Mouse (Mus musculus): Measurements from ENCODE around the gene Hipk4. TPM values are rescaled to one million over a fixed set of nuclear protein-coding genes. Genes with fewer than 3 reads are reported as not detected.

Gene Hipk4
- total and polyA plus RNA-seq, 2 experiments from 2014 or later: 0.88 to 1.8 TPM

DNA sequence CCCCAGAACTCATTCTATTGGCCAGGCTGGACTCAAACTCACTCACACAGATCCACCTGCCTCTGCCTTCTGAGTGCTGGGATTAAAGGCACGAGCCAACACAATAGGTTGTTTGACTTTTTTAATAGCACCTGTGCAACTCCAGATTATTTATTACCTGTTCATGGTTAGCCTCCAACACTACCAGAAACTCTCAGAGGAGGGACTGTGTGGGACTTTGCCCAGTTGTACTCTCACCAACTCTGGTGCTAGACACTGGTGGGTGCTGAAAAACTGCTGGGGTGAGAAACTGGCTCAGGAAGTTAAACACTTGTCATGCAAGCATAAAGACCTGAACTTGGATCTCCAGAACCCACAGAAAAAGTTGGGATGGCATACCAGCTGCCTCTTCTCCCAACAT lies 43.3 kb upstream of the Hipk4 start:
- Histone ChIP-seq H3K4me2 (ENCODE audit: low read depth, low read length, poor library complexity, severe bottlenecking) (no peak overlapping the region), H3K27me3 (ENCODE audit: insufficient read depth, low read length) (no peaks in the 10 kb centered on the region), H3K4me3 (ENCODE audit: low read depth, low read length) (no peak overlapping the region), H3K27ac (ENCODE audit: low read depth, low read length) (no peak overlapping the region), H3K9me3 (ENCODE audit: low read length) (no peaks in the 10 kb centered on the region), H3K4me1 (ENCODE audit: insufficient read depth, low read length) (no peaks in the 10 kb centered on the region), H3K9ac (replicated peaks; ENCODE audit: low read length, poor library complexity, severe bottlenecking) (no peak overlapping the region), H3K36me3 (ENCODE audit: insufficient read depth, low read length) (0 out of 2 replicates have a peak, but pooled peaks cover 3% of the 10 kb centered on the region)
- DNase-seq (ENCODE audit: low spot score) (no peak), ATAC-seq (ENCODE audit: low FRiP score) (no peak)
- no peak for TF ChIP-seq CTCF (IDR thresholded peaks at IDR 0.05)
- 73% methylated on average over 1 of the region's 1 CpGs for WGBS

DNA sequence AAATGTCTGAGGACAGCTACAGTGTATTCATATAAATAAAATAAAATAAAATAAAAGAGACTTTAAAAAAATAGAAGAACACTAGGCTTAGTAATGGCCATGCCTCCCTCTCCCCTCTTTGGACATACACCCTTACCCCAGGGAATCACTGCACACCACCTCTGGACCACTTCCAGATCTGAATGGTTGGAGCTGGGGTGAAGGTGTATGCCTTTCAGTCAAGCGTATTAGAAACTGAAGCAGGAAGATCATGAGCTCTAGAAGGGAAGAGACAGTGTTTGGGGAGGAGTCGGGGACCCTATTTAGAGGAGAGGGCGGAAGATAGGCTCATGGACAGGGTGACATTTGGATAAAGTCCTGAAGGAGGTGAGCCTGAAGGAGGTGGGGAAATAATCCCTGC lies 42.6 kb upstream of the Hipk4 start:
- DNase-seq (ENCODE audit: low spot score) (no peak), ATAC-seq (ENCODE audit: low FRiP score) (no peak)
- no peaks in the 10 kb centered on the region for H3K27me3 ChIP-seq (ENCODE audit: insufficient read depth, low read length)
- H3K9ac ChIP-seq (replicated peaks; ENCODE audit: low read length, poor library complexity, severe bottlenecking): no peak overlapping the region
- H3K36me3 ChIP-seq (ENCODE audit: insufficient read depth, low read length): 0 out of 2 replicates have a peak, but pooled peaks cover 3% of the 10 kb centered on the region
- no peak overlapping the region for H3K27ac ChIP-seq (ENCODE audit: low read depth, low read length)
- WGBS: 75% methylated on average over 3 of the region's 3 CpGs
- H3K9me3 ChIP-seq (ENCODE audit: low read length): no peaks in the 10 kb centered on the region
- H3K4me2 ChIP-seq (ENCODE audit: low read depth, low read length, poor library complexity, severe bottlenecking): no peak overlapping the region
- no peak for TF ChIP-seq CTCF (IDR thresholded peaks at IDR 0.05)
- H3K4me3 ChIP-seq (ENCODE audit: low read depth, low read length): no peak overlapping the region
- no peaks in the 10 kb centered on the region for H3K4me1 ChIP-seq (ENCODE audit: insufficient read depth, low read length)

DNA sequence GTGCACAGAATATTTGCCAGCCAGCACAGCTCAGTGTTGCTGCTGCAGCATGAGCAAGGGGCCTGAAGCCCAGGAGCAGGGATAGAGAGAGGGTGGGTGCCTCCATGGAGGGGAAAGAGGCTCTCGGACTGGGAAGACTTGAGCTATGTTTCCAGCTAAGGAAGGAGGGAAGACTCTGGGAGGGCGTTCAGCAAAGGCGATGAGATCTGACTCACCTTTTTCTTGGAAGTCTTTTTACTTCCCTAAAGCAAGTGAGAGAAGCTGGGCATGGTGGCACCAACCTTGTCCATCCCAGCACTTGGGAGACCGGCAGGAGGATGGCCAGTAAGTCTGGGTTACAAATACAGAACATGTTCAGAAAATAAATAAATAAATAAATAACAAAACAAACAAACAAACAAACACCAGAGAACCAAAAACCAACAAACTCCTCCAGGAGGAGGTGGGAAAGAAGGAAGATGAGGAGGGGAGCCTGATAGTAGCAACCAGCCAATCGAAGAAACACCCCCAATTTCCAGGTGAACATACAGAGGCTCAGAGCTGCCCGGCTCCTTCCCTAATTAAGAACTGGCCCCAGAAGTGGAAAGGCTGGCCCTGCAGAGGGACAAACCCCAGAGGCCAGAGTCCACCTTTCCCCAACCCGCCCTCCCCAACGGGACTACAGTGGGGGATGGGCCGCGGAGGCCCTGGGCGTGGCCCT lies 42.0 kb upstream of the Hipk4 start:
- Histone ChIP-seq H3K4me2 (ENCODE audit: low read depth, low read length, poor library complexity, severe bottlenecking) (peak overlapping the region; percentile 65), H3K36me3 (ENCODE audit: insufficient read depth, low read length) (0 out of 2 replicates have a peak, but pooled peaks cover 3% of the 10 kb centered on the region), H3K27ac (ENCODE audit: low read depth, low read length) (no peak overlapping the region), H3K9ac (replicated peaks; ENCODE audit: low read length, poor library complexity, severe bottlenecking) (peak overlapping the region; percentile 45), H3K27me3 (ENCODE audit: insufficient read depth, low read length) (no peaks in the 10 kb centered on the region), H3K9me3 (ENCODE audit: low read length) (no peaks in the 10 kb centered on the region), H3K4me3 (ENCODE audit: low read depth, low read length) (peak overlapping the region; percentile 29), H3K4me1 (ENCODE audit: insufficient read depth, low read length) (no peaks in the 10 kb centered on the region)
- no peak for ATAC-seq (ENCODE audit: low FRiP score)
- 12% methylated on average over 11 of the region's 11 CpGs for WGBS
- DNase-seq (ENCODE audit: low spot score): no peak
- no peak for TF ChIP-seq CTCF (IDR thresholded peaks at IDR 0.05)

DNA sequence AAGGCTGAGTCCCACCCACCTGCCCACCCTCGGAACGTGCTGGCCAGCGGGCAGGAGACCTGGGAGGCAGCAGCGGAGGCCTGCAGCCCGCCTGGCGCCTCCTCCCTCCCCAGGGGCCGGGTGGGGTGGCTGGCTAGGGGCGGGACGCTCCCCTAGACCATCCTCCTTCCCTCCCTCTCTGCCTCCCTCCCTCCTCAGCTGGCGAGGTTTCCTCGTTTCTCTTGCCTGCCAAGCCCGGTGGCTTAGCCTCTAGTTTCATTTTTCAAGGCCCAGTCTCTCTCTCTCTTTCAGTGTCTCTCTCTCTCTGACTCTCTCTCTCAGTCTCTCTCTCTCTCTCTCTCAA lies 41.5 kb upstream of the Hipk4 start:
- Histone ChIP-seq H3K27me3 (ENCODE audit: insufficient read depth, low read length) (no peaks in the 10 kb centered on the region), H3K9ac (replicated peaks; ENCODE audit: low read length, poor library complexity, severe bottlenecking) (peak overlapping the region; percentile 45), H3K27ac (ENCODE audit: low read depth, low read length) (no peak overlapping the region), H3K9me3 (ENCODE audit: low read length) (no peaks in the 10 kb centered on the region), H3K36me3 (ENCODE audit: insufficient read depth, low read length) (0 out of 2 replicates have a peak, but pooled peaks cover 2% of the 10 kb centered on the region), H3K4me3 (ENCODE audit: low read depth, low read length) (peak overlapping the region; percentile 29), H3K4me2 (ENCODE audit: low read depth, low read length, poor library complexity, severe bottlenecking) (peak overlapping the region; percentile 65), H3K4me1 (ENCODE audit: insufficient read depth, low read length) (no peaks in the 10 kb centered on the region)
- WGBS: 2% methylated on average over 7 of the region's 12 CpGs
- ATAC-seq (ENCODE audit: low FRiP score) (peak; percentile 76), DNase-seq (ENCODE audit: low spot score) (peak; percentile 71)
- no peak for TF ChIP-seq CTCF (IDR thresholded peaks at IDR 0.05)

DNA sequence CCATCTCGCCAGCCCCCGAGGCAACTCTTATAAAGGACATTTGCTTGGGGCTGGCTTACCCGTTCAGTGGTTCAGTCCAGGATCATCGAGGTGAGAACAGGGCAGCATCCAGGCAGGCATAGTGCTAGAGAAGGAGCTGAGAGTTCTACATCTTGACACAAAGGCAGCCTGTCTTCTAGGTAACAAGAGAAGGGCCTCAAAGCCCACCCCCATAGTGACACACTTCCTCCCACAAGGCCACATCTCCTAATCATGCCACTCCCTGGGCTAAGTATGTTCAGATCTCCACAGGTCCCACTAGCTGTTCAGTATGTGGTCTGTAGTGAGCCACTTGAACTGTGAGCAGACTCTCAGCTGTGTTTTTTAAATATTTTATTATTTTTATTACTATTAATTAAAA lies 39.2 kb upstream of the Hipk4 start:
- Histone ChIP-seq H3K9ac (replicated peaks; ENCODE audit: low read length, poor library complexity, severe bottlenecking) (no peak overlapping the region), H3K36me3 (ENCODE audit: insufficient read depth, low read length) (no peaks in the 10 kb centered on the region), H3K27ac (ENCODE audit: low read depth, low read length) (no peak overlapping the region), H3K27me3 (ENCODE audit: insufficient read depth, low read length) (no peaks in the 10 kb centered on the region), H3K4me2 (ENCODE audit: low read depth, low read length, poor library complexity, severe bottlenecking) (no peak overlapping the region), H3K4me3 (ENCODE audit: low read depth, low read length) (no peak overlapping the region), H3K9me3 (ENCODE audit: low read length) (no peaks in the 10 kb centered on the region), H3K4me1 (ENCODE audit: insufficient read depth, low read length) (no peaks in the 10 kb centered on the region)
- ATAC-seq (ENCODE audit: low FRiP score): no peak
- TF ChIP-seq CTCF (IDR thresholded peaks at IDR 0.05): no peak
- WGBS: 85% methylated on average over 4 of the region's 4 CpGs
- no peak for DNase-seq (ENCODE audit: low spot score)

DNA sequence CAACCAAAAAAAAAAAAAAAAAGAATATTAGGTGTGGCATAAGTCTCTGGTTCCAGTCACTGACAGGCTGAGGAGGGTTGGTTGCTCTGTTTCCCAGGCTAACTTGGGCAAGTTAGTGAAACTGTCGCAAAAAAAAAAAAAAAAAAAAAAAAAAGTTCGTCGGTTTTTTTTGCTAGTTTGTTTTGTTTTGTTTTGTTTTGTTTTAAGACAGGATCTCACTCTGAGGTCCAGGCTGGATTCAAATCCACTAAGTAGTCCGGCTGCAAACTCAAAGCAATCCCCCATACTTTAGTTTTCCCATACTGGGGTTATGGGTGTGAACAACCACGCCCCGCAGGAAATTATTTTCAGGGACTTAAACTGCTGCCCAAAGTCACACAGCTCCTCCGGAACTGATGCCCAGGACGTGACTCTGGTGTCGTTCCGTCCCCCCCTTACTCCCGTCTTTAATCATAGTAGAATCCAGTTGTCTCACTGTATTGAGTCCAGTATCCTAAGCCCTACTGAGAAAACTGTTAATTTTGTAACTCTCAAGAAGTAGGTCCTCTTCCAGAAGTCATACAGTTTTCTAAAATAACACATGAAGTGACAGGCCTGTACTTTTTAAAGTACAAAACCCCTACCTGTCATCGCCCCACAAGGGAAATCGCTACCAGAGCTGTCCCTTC lies 36.8 kb upstream of the Hipk4 start:
- ATAC-seq (ENCODE audit: low FRiP score) (peak; percentile 2; the same call in 1 of the 2 replicates), DNase-seq (ENCODE audit: low spot score) (no peak)
- Histone ChIP-seq H3K4me1 (ENCODE audit: insufficient read depth, low read length) (no peaks in the 10 kb centered on the region), H3K4me3 (ENCODE audit: low read depth, low read length) (peak overlapping the region; percentile 72), H3K36me3 (ENCODE audit: insufficient read depth, low read length) (no peaks in the 10 kb centered on the region), H3K27me3 (ENCODE audit: insufficient read depth, low read length) (no peaks in the 10 kb centered on the region), H3K27ac (ENCODE audit: low read depth, low read length) (no peak overlapping the region), H3K9me3 (ENCODE audit: low read length) (no peaks in the 10 kb centered on the region), H3K9ac (replicated peaks; ENCODE audit: low read length, poor library complexity, severe bottlenecking) (peak overlapping the region; percentile 46; the same call in 1 of the 2 replicates), H3K4me2 (ENCODE audit: low read depth, low read length, poor library complexity, severe bottlenecking) (peak overlapping the region; percentile 66)
- WGBS: 6% methylated on average over 13 of the region's 13 CpGs
- no peak for TF ChIP-seq CTCF (IDR thresholded peaks at IDR 0.05)
